Mouse (Mus musculus): ENCODE data around the gene Nup93. TPM values are rescaled to one million over a fixed set of nuclear protein-coding genes. Genes with fewer than 3 reads are reported as not detected.
"Not testable (repeated sequence)": the region's sequence is repeated elsewhere in the genome, so short reads cannot be mapped to it uniquely, and the experiment has no call there.

The Nup93 gene
- polyA plus RNA-seq (2015; fragmentation: Nextera tagmentation; extraction: Ambion mirVana) = 26.2 and 28.1 TPM in 2 replicates

GRCm38 (mm10) chr8:94214252-94215173 is at the start of gene Nup93:
Gene Nup93, plus strand, starts transcription at chr8:94214564.
- Histone ChIP-seq H3K9me3 (ENCODE audit: control insufficient read depth, low read length) (no peaks in the 10 kb centered on the region), H3K36me3 (ENCODE audit: control insufficient read depth, insufficient read depth, low read length) (no peaks in the 10 kb centered on the region), H3K4me3 (ENCODE audit: low read depth, low read length) (peak within 1 kb of the TSS; percentile 69), H3K27ac (replicated peaks) (peak within 1 kb of the TSS; percentile 73), H3K4me2 (replicated peaks; ENCODE audit: low read depth) (peak within 1 kb of the TSS; percentile 80), H3K4me1 (replicated peaks; ENCODE audit: control insufficient read depth, insufficient read depth) (no peaks in the 10 kb centered on the region), H3K9ac (ENCODE audit: low read length) (peak within 1 kb of the TSS; percentile 76), H3K27me3 (ENCODE audit: control insufficient read depth, insufficient read depth, low read length) (no peaks in the 10 kb centered on the region)
- DNase-seq (ENCODE audit: low spot score) = peak; percentile 100
- ATAC-seq (ENCODE audit: low FRiP score, low TSS enrichment) = peak; percentile 98
- TF ChIP-seq CTCF (IDR thresholded peaks at IDR 0.05; ENCODE audit: low read depth) (no peak), EP300 (optimal IDR thresholded peaks at IDR 0.05) (no peak)
- WGBS = under 1% methylated on average over 59 of the region's 68 CpGs

- DNase-seq (ENCODE audit: low spot score); ATAC-seq (ENCODE audit: low FRiP score, low TSS enrichment); H3K27me3 ChIP-seq (ENCODE audit: control insufficient read depth, insufficient read depth, low read length); H3K36me3 ChIP-seq (ENCODE audit: control insufficient read depth, insufficient read depth, low read length); H3K4me2 ChIP-seq (replicated peaks; ENCODE audit: low read depth); H3K9ac ChIP-seq (ENCODE audit: low read length); H3K27ac ChIP-seq (replicated peaks); H3K4me3 ChIP-seq (ENCODE audit: low read depth, low read length); H3K9me3 ChIP-seq (ENCODE audit: control insufficient read depth, low read length); H3K4me1 ChIP-seq (replicated peaks; ENCODE audit: control insufficient read depth, insufficient read depth): not testable (repeated sequence)
- 64% methylated on average over 8 of the region's 8 CpGs for WGBS
These were observed 48.6 kb upstream of the Nup93 start for GRCm38 (mm10) chr8:94165772-94166171.

- TF ChIP-seq EP300 (optimal IDR thresholded peaks at IDR 0.05) (no peak), CTCF (IDR thresholded peaks at IDR 0.05; ENCODE audit: low read depth) (peak; percentile 95)
- 0 out of 2 replicates have a peak overlapping the region, but pooled peaks have one; percentile 9 for H3K4me2 ChIP-seq (replicated peaks; ENCODE audit: low read depth)
- no peak overlapping the region for H3K9ac ChIP-seq (ENCODE audit: low read length)
- peaks cover 5% of the 10 kb centered on the region for H3K4me1 ChIP-seq (replicated peaks; ENCODE audit: control insufficient read depth, insufficient read depth)
- ATAC-seq (ENCODE audit: low FRiP score, low TSS enrichment) (peak; percentile 43; the same call in 1 of the 2 replicates), DNase-seq (ENCODE audit: low spot score) (peak; percentile 91)
- no peaks in the 10 kb centered on the region for H3K36me3 ChIP-seq (ENCODE audit: control insufficient read depth, insufficient read depth, low read length)
- 5% methylated on average over 6 of the region's 6 CpGs for WGBS
- no peak overlapping the region for H3K27ac ChIP-seq (replicated peaks)
- H3K4me3 ChIP-seq (ENCODE audit: low read depth, low read length) = no peak overlapping the region
- no peaks in the 10 kb centered on the region for H3K9me3 ChIP-seq (ENCODE audit: control insufficient read depth, low read length)
- H3K27me3 ChIP-seq (ENCODE audit: control insufficient read depth, insufficient read depth, low read length) = 0 out of 2 replicates have a peak, but pooled peaks cover 2% of the 10 kb centered on the region
These were observed 47.1 kb upstream of the Nup93 start for GRCm38 (mm10) chr8:94167244-94167643.

GRCm38 (mm10) chr8:94169547-94169946 is 44.8 kb upstream of the Nup93 start:
- ATAC-seq (ENCODE audit: low FRiP score, low TSS enrichment) = no peak
- no peak overlapping the region for H3K27ac ChIP-seq (replicated peaks)
- no peak for DNase-seq (ENCODE audit: low spot score)
- H3K27me3 ChIP-seq (ENCODE audit: control insufficient read depth, insufficient read depth, low read length) = 0 out of 2 replicates have a peak, but pooled peaks cover 2% of the 10 kb centered on the region
- 71% methylated on average over 5 of the region's 5 CpGs for WGBS
- H3K4me1 ChIP-seq (replicated peaks; ENCODE audit: control insufficient read depth, insufficient read depth) = peaks cover 5% of the 10 kb centered on the region
- H3K9ac ChIP-seq (ENCODE audit: low read length) = no peak overlapping the region
- H3K4me2 ChIP-seq (replicated peaks; ENCODE audit: low read depth) = no peak overlapping the region
- H3K9me3 ChIP-seq (ENCODE audit: control insufficient read depth, low read length) = no peaks in the 10 kb centered on the region
- TF ChIP-seq EP300 (optimal IDR thresholded peaks at IDR 0.05) = no peak
- TF ChIP-seq CTCF (IDR thresholded peaks at IDR 0.05; ENCODE audit: low read depth) = no peak
- H3K36me3 ChIP-seq (ENCODE audit: control insufficient read depth, insufficient read depth, low read length) = no peaks in the 10 kb centered on the region
- no peak overlapping the region for H3K4me3 ChIP-seq (ENCODE audit: low read depth, low read length)

- ATAC-seq (ENCODE audit: low FRiP score, low TSS enrichment) (no peak), DNase-seq (ENCODE audit: low spot score) (peak; percentile 39)
- Histone ChIP-seq H3K4me1 (replicated peaks; ENCODE audit: control insufficient read depth, insufficient read depth) (peaks cover 5% of the 10 kb centered on the region), H3K27me3 (ENCODE audit: control insufficient read depth, insufficient read depth, low read length) (0 out of 2 replicates have a peak, but pooled peaks cover 2% of the 10 kb centered on the region), H3K36me3 (ENCODE audit: control insufficient read depth, insufficient read depth, low read length) (no peaks in the 10 kb centered on the region), H3K27ac (replicated peaks) (peak overlapping the region; percentile 87; the same call in 1 of the 2 replicates), H3K4me2 (replicated peaks; ENCODE audit: low read depth) (peak overlapping the region; percentile 83), H3K9ac (ENCODE audit: low read length) (no peak overlapping the region), H3K4me3 (ENCODE audit: low read depth, low read length) (peak overlapping the region; percentile 49), H3K9me3 (ENCODE audit: control insufficient read depth, low read length) (no peaks in the 10 kb centered on the region)
- TF ChIP-seq EP300 (optimal IDR thresholded peaks at IDR 0.05) (no peak), CTCF (IDR thresholded peaks at IDR 0.05; ENCODE audit: low read depth) (no peak)
- WGBS = 33% methylated on average over 10 of the region's 10 CpGs
These were observed 43.0 kb upstream of the Nup93 start for GRCm38 (mm10) chr8:94171321-94171755.

Measured in stomach, postnatal 0 days (tissue).